Mouse (Mus musculus): ENCODE results near the gene Dnajb5. TPM values are rescaled to one million over a fixed set of nuclear protein-coding genes. Genes with fewer than 3 reads are reported as not detected.
A peak's percentile ranks its signal among the peaks of the same experiment; 100 is the strongest.

Gene Dnajb5
- polyA plus RNA-seq, 1 experiment from 2014 or later, result 7.5 TPM

DNA sequence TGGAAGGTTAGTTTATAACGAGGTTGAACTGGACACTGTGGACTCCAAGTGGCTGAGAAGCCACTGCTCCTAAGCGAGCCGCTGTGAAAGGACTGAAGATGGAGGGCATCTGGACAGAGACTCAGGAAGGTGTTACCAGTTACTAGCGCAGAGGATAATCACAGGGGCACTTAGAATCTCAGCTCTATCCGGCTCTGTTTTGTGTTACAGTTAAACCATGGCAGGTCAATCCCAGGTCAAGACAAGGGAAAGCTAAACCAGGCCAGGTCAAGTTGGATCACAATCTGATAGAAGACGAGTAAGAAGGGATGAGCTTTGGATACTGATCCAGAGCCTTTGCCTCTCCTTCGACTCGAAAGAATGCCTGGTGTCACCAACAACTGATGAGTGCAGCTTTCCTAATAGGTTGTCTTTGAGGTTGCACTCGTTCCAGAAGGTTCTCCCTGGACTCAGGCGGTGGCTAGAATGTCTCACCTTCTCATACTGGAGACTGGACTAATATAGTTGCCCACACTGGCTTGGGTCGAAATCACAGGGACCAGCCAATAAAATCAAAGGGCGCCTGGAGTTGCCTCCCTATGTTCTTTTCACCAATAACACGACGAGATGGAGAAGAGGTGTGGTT lies 451 bp upstream of the Dnajb5 start:
- H3K36me3 ChIP-seq (ENCODE audit: insufficient read depth, low read length), result no peaks in the 10 kb centered on the region
- no peaks in the 10 kb centered on the region for H3K27me3 ChIP-seq (ENCODE audit: insufficient read depth, low read length)
- no peak overlapping the region for H3K27ac ChIP-seq (ENCODE audit: low read length)
- ATAC-seq (ENCODE audit: low FRiP score, low TSS enrichment), result no peak
- 0 out of 2 replicates have a peak overlapping the region, but pooled peaks have one; percentile 87 for H3K9ac ChIP-seq (replicated peaks; ENCODE audit: low read length)
- H3K4me3 ChIP-seq (ENCODE audit: low read length), result peak overlapping the region; percentile 71
- H3K4me1 ChIP-seq (ENCODE audit: insufficient read depth, low read length), result peaks cover 26% of the 10 kb centered on the region
- WGBS, result 6% methylated on average over 14 of the region's 14 CpGs
- peak overlapping the region; percentile 84 for H3K4me2 ChIP-seq (replicated peaks; ENCODE audit: low read depth, low read length)
- H3K9me3 ChIP-seq (ENCODE audit: low read length), result no peaks in the 10 kb centered on the region

- Histone ChIP-seq H3K4me3 (ENCODE audit: low read length) (peak overlapping the region; percentile 71), H3K9ac (replicated peaks; ENCODE audit: low read length) (peak overlapping the region; percentile 87), H3K27me3 (ENCODE audit: insufficient read depth, low read length) (no peaks in the 10 kb centered on the region), H3K4me2 (replicated peaks; ENCODE audit: low read depth, low read length) (peak overlapping the region; percentile 84), H3K9me3 (ENCODE audit: low read length) (no peaks in the 10 kb centered on the region), H3K36me3 (ENCODE audit: insufficient read depth, low read length) (no peaks in the 10 kb centered on the region), H3K27ac (ENCODE audit: low read length) (peak overlapping the region; percentile 86), H3K4me1 (ENCODE audit: insufficient read depth, low read length) (peaks cover 29% of the 10 kb centered on the region)
- WGBS, result 3% methylated on average over 16 of the region's 27 CpGs
- peak; percentile 76 for ATAC-seq (ENCODE audit: low FRiP score, low TSS enrichment)
Observed at GRCm38 (mm10) chr4:42950065-42950558, 498 bp downstream of the Dnajb5 start.

DNA sequence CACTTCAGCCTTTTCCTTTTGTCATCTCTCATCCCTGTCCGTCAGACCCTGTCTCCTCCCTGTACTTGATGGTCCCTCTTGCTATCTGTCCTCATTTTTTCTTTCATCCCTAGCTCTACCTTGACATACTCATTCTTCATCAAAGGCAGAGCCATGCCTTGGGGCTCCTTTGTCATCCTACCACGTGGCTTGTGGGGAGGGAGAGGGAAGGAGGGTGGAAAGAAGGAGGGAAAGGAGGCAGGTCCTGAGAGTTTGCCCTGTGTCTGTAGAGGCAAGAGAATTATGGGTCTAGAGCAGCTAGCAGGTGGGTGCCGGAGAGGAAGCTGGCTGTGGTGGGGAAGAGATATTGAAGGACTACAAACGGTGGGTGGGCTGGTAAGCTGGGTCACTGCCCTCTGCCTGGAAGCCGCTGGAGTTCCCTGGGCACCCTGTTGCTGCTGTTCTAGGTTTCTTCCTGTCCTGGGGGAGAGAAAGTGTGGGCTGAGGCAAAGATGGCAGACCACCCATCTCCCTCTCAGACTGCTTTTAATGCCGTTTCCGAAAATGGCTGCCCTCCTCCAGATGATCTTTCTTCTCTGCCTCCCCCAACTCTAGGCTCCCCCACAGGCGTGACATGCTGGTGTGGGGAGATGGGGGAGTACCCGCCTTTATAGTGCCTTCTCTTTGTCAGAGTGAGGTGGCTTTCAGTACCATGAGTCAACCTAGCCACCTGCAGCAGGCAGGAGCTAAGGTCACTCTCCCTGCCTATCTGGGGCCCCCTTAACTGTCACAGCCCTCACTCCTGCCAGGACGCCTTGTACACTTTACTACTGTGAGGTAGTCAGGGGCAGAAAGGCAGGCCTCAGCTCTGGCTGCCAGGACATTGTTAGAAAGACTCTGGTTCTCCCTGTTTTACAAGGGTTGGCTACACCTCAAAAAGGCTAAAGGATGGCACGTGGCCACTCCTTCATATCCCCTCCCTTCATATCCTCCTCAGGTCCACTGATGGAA lies 1.9 kb downstream of the Dnajb5 start:
- Histone ChIP-seq H3K27ac (ENCODE audit: low read length) (no peak overlapping the region), H3K9me3 (ENCODE audit: low read length) (no peaks in the 10 kb centered on the region), H3K4me3 (ENCODE audit: low read length) (peak overlapping the region; percentile 71; the same call in 1 of the 2 replicates), H3K27me3 (ENCODE audit: insufficient read depth, low read length) (no peaks in the 10 kb centered on the region), H3K36me3 (ENCODE audit: insufficient read depth, low read length) (no peaks in the 10 kb centered on the region), H3K4me2 (replicated peaks; ENCODE audit: low read depth, low read length) (peak overlapping the region; percentile 84), H3K9ac (replicated peaks; ENCODE audit: low read length) (peak overlapping the region; percentile 9; the same call in 1 of the 2 replicates), H3K4me1 (ENCODE audit: insufficient read depth, low read length) (peaks cover 29% of the 10 kb centered on the region)
- no peak for ATAC-seq (ENCODE audit: low FRiP score, low TSS enrichment)
- WGBS, result 43% methylated on average over 11 of the region's 11 CpGs

- peaks cover 29% of the 10 kb centered on the region for H3K4me1 ChIP-seq (ENCODE audit: insufficient read depth, low read length)
- H3K4me3 ChIP-seq (ENCODE audit: low read length), result no peak overlapping the region
- H3K9ac ChIP-seq (replicated peaks; ENCODE audit: low read length), result no peak overlapping the region; the same call in 1 of the 2 replicates
- 0 out of 2 replicates have a peak, but pooled peaks cover 6% of the 10 kb centered on the region for H3K36me3 ChIP-seq (ENCODE audit: insufficient read depth, low read length)
- 78% methylated on average over 7 of the region's 7 CpGs for WGBS
- no peaks in the 10 kb centered on the region for H3K9me3 ChIP-seq (ENCODE audit: low read length)
- H3K27ac ChIP-seq (ENCODE audit: low read length), result no peak overlapping the region
- no peak for ATAC-seq (ENCODE audit: low FRiP score, low TSS enrichment)
- H3K27me3 ChIP-seq (ENCODE audit: insufficient read depth, low read length), result no peaks in the 10 kb centered on the region
- no peak overlapping the region for H3K4me2 ChIP-seq (replicated peaks; ENCODE audit: low read depth, low read length)
Observed at GRCm38 (mm10) chr4:42952563-42952962, 2.9 kb downstream of the Dnajb5 start.

DNA sequence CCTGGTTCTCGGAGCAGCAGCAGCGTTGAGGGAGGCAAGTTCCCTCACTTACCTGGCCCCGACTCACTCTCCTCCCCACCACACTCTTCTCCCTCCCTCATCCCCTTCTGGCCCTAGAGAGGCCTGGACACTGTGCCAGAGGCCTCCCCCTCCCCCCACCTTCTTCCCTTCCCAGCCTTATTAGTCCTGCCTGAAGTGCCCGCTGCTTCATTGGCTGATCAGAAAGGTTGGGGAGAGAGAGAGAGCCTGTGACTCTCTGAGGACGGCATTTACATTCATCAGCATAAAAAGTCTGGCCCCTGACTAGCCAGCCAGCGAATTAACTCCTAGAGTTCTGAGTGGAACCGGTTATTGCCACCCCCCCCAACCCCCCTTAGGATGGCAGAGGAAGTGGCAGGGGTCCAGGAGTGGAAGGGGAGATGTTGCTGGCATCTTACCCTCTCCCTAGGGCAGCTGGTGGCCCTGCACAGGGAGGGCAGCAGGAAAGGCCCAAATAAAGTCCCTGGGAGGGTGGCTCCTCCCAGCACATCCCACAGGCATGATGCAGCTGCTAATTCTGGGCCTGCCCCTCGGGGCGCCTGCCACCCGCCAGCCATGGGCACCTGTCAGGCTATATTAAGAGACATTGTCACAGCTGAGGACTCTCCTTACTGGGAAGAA lies 4.0 kb downstream of the Dnajb5 start:
- Histone ChIP-seq H3K27ac (ENCODE audit: low read length) (no peak overlapping the region), H3K9ac (replicated peaks; ENCODE audit: low read length) (no peak overlapping the region), H3K27me3 (ENCODE audit: insufficient read depth, low read length) (no peaks in the 10 kb centered on the region), H3K36me3 (ENCODE audit: insufficient read depth, low read length) (0 out of 2 replicates have a peak, but pooled peaks cover 7% of the 10 kb centered on the region), H3K4me2 (replicated peaks; ENCODE audit: low read depth, low read length) (no peak overlapping the region), H3K4me1 (ENCODE audit: insufficient read depth, low read length) (peaks cover 29% of the 10 kb centered on the region), H3K4me3 (ENCODE audit: low read length) (no peak overlapping the region), H3K9me3 (ENCODE audit: low read length) (no peaks in the 10 kb centered on the region)
- 25% methylated on average over 10 of the region's 10 CpGs for WGBS
- ATAC-seq (ENCODE audit: low FRiP score, low TSS enrichment), result no peak

- Histone ChIP-seq H3K27me3 (ENCODE audit: insufficient read depth, low read length) (no peaks in the 10 kb centered on the region), H3K36me3 (ENCODE audit: insufficient read depth, low read length) (0 out of 2 replicates have a peak, but pooled peaks cover 7% of the 10 kb centered on the region), H3K4me3 (ENCODE audit: low read length) (no peak overlapping the region), H3K4me2 (replicated peaks; ENCODE audit: low read depth, low read length) (no peak overlapping the region), H3K9ac (replicated peaks; ENCODE audit: low read length) (no peak overlapping the region), H3K4me1 (ENCODE audit: insufficient read depth, low read length) (peaks cover 26% of the 10 kb centered on the region), H3K27ac (ENCODE audit: low read length) (no peak overlapping the region), H3K9me3 (ENCODE audit: low read length) (no peaks in the 10 kb centered on the region)
- 12% methylated on average over 10 of the region's 10 CpGs for WGBS
- ATAC-seq (ENCODE audit: low FRiP score, low TSS enrichment), result no peak
Observed at GRCm38 (mm10) chr4:42954297-42954696, 4.7 kb downstream of the Dnajb5 start.

DNA sequence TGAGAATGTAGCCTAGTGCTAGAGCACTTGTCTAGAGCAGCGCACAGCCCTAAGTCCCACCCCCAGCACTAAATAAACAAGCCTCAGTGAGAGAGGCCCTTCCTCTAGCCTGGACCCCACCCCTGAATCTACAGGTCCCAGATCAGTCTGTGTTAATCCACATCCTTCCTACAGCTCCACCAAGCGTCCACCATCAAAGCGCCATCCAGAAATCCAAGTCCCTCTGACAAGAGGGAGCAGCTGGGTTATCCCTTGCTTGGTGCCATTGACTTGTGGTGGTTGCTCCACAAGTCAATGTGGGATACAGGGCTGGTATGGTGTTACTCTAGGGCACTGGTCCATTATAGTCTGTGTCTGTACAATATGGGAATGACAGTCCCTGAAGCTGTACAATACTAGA lies 5.6 kb downstream of the Dnajb5 start:
- 92% methylated on average over 3 of the region's 3 CpGs for WGBS
- no peak overlapping the region for H3K9ac ChIP-seq (replicated peaks; ENCODE audit: low read length)

DNA sequence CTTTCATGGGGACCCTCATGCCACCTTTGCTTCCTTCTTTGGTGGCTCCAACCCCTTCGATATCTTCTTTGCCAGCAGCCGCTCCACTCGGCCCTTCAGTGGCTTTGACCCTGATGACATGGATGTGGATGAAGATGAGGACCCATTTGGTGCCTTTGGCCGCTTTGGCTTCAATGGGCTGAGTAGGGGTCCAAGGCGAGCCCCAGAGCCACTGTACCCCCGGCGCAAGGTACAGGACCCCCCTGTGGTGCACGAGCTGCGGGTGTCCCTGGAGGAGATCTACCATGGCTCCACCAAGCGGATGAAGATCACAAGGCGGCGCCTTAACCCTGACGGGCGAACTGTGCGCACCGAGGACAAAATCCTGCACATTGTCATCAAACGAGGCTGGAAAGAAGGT lies 7.0 kb downstream of the Dnajb5 start:
- no peaks in the 10 kb centered on the region for H3K27me3 ChIP-seq (ENCODE audit: insufficient read depth, low read length)
- H3K4me3 ChIP-seq (ENCODE audit: low read length), result no peak overlapping the region
- H3K4me2 ChIP-seq (replicated peaks; ENCODE audit: low read depth, low read length), result no peak overlapping the region
- WGBS, result 93% methylated on average over 17 of the region's 17 CpGs
- H3K36me3 ChIP-seq (ENCODE audit: insufficient read depth, low read length), result 0 out of 2 replicates have a peak, but pooled peaks cover 7% of the 10 kb centered on the region
- H3K9ac ChIP-seq (replicated peaks; ENCODE audit: low read length), result no peak overlapping the region
- H3K27ac ChIP-seq (ENCODE audit: low read length), result no peak overlapping the region
- ATAC-seq (ENCODE audit: low FRiP score, low TSS enrichment), result no peak
- H3K4me1 ChIP-seq (ENCODE audit: insufficient read depth, low read length), result peaks cover 10% of the 10 kb centered on the region; the same call in 1 of the 2 replicates
- H3K9me3 ChIP-seq (ENCODE audit: low read length), result no peaks in the 10 kb centered on the region

More for the DNA sequence above, 5.6 kb downstream of the Dnajb5 start:
- H3K4me2 ChIP-seq (replicated peaks; ENCODE audit: low read depth, low read length), result no peak overlapping the region
- no peak overlapping the region for H3K4me3 ChIP-seq (ENCODE audit: low read length)
- peaks cover 24% of the 10 kb centered on the region for H3K4me1 ChIP-seq (ENCODE audit: insufficient read depth, low read length)
- H3K27ac ChIP-seq (ENCODE audit: low read length), result no peak overlapping the region
- no peak for ATAC-seq (ENCODE audit: low FRiP score, low TSS enrichment)
- H3K27me3 ChIP-seq (ENCODE audit: insufficient read depth, low read length), result no peaks in the 10 kb centered on the region
- no peaks in the 10 kb centered on the region for H3K9me3 ChIP-seq (ENCODE audit: low read length)
- 0 out of 2 replicates have a peak, but pooled peaks cover 7% of the 10 kb centered on the region for H3K36me3 ChIP-seq (ENCODE audit: insufficient read depth, low read length)

- no peak overlapping the region for H3K27ac ChIP-seq (ENCODE audit: low read length)
Observed at GRCm38 (mm10) chr4:42957306-42957705, 7.7 kb downstream of the Dnajb5 start.

More at GRCm38 (mm10) chr4:42957306-42957705, 7.7 kb downstream of the Dnajb5 start:
- ATAC-seq (ENCODE audit: low FRiP score, low TSS enrichment), result no peak
- Histone ChIP-seq H3K4me2 (replicated peaks; ENCODE audit: low read depth, low read length) (no peak overlapping the region), H3K4me1 (ENCODE audit: insufficient read depth, low read length) (0 out of 2 replicates have a peak, but pooled peaks cover 8% of the 10 kb centered on the region), H3K36me3 (ENCODE audit: insufficient read depth, low read length) (0 out of 2 replicates have a peak, but pooled peaks cover 7% of the 10 kb centered on the region), H3K9ac (replicated peaks; ENCODE audit: low read length) (no peak overlapping the region), H3K9me3 (ENCODE audit: low read length) (no peaks in the 10 kb centered on the region), H3K4me3 (ENCODE audit: low read length) (no peak overlapping the region), H3K27me3 (ENCODE audit: insufficient read depth, low read length) (no peaks in the 10 kb centered on the region)
- 70% methylated on average over 11 of the region's 11 CpGs for WGBS

All from kidney, embryonic 16.5 days (tissue).